ENCODE assay signal across 7 mouse cellular contexts in genomic region chr7:25219756-25220456, GRCm38 (mm10). TPM values are rescaled to one million over a fixed set of nuclear protein-coding genes. Genes with fewer than 3 reads are reported as not detected.
A peak's percentile ranks its signal among the peaks of the same experiment; 100 is the strongest.
DNase-seq lines count a peak whose midpoint lies in the region; ATAC-seq lines count a peak whose summit lies in the region.

No protein-coding gene starts in this region.

- ATAC-seq in embryonic facial prominence, embryonic 11.5 days (replicated peaks; ENCODE audit: insufficient number of reproducible peaks, low FRiP score, low TSS enrichment, low read depth): peak; percentile 54
- peak; percentile 63 for ATAC-seq in limb, embryonic 11.5 days (ENCODE audit: insufficient number of reproducible peaks, low FRiP score, low TSS enrichment, low read depth)
- ATAC-seq in midbrain, embryonic 14.5 days (ENCODE audit: low FRiP score, low TSS enrichment): peak; percentile 77

- 0 out of 2 replicates have a peak overlapping the region, but pooled peaks have one; percentile 20 for H3K27ac ChIP-seq in embryonic facial prominence, embryonic 11.5 days (replicated peaks; ENCODE audit: low read depth, low read length)
- peak overlapping the region; percentile 21; the same call in 1 of the 2 replicates for H3K27ac ChIP-seq in limb, embryonic 11.5 days (replicated peaks; ENCODE audit: low read depth, low read length)
- peak overlapping the region; percentile 56 for H3K27ac ChIP-seq in midbrain, embryonic 14.5 days (replicated peaks; ENCODE audit: low read depth, low read length)

- peaks cover 9% of the 10 kb centered on the region for H3K4me1 ChIP-seq in embryonic facial prominence, embryonic 11.5 days (ENCODE audit: control insufficient read depth, insufficient read depth, low read length)
- H3K4me1 ChIP-seq in limb, embryonic 11.5 days (ENCODE audit: control insufficient read depth, insufficient read depth, low read length): peaks cover 21% of the 10 kb centered on the region
- peaks cover 26% of the 10 kb centered on the region for H3K4me1 ChIP-seq in midbrain, embryonic 14.5 days (ENCODE audit: control insufficient read depth, insufficient read depth, low read length)

- H3K4me2 ChIP-seq in embryonic facial prominence, embryonic 11.5 days (ENCODE audit: low read depth, low read length): peak overlapping the region; percentile 85
- peak overlapping the region; percentile 89 for H3K4me2 ChIP-seq in limb, embryonic 11.5 days (ENCODE audit: low read depth, severe bottlenecking)
- H3K4me2 ChIP-seq in midbrain, embryonic 14.5 days (ENCODE audit: low read length): peak overlapping the region; percentile 89

- DNase-seq in adrenal gland, postnatal 14 days: peak; percentile 97
- peak; percentile 97 for DNase-seq in embryonic facial prominence, embryonic 11.5 days (ENCODE audit: low spot score)
- DNase-seq in heart, adult 11 months: peak; percentile 100
- peak; percentile 96 for DNase-seq in kidney, adult 18-20 months
- peak; percentile 95 for DNase-seq in limb, embryonic 11.5 days (ENCODE audit: low spot score)
- peak; percentile 97 for DNase-seq in midbrain, embryonic 14.5 days
- peak; percentile 93 to 97 for DNase-seq in spleen, adult 18-20 months

- 3% methylated on average over 31 of the region's 31 CpGs for WGBS in embryonic facial prominence, embryonic 11.5 days
- 4% methylated on average over 31 of the region's 31 CpGs for WGBS in limb, embryonic 11.5 days
- 2% methylated on average over 31 of the region's 31 CpGs for WGBS in midbrain, embryonic 14.5 days

- no peaks in the 10 kb centered on the region; the same call in 1 of the 2 replicates for H3K36me3 ChIP-seq in embryonic facial prominence, embryonic 11.5 days (replicated peaks; ENCODE audit: control insufficient read depth, insufficient read depth, low read depth, low read length)
- peaks cover 7% of the 10 kb centered on the region; the same call in 1 of the 2 replicates for H3K36me3 ChIP-seq in limb, embryonic 11.5 days (ENCODE audit: control insufficient read depth, insufficient read depth, low read length)
- peaks cover 28% of the 10 kb centered on the region for H3K36me3 ChIP-seq in midbrain, embryonic 14.5 days (ENCODE audit: control insufficient read depth, insufficient read depth, low read length)

- H3K27me3 ChIP-seq in embryonic facial prominence, embryonic 11.5 days (ENCODE audit: control insufficient read depth, insufficient read depth, low read length): no peaks in the 10 kb centered on the region
- no peaks in the 10 kb centered on the region for H3K27me3 ChIP-seq in limb, embryonic 11.5 days (ENCODE audit: control insufficient read depth, insufficient read depth, low read length)
- no peaks in the 10 kb centered on the region for H3K27me3 ChIP-seq in midbrain, embryonic 14.5 days (ENCODE audit: control insufficient read depth, insufficient read depth, low read length)

- H3K9me3 ChIP-seq in embryonic facial prominence, embryonic 11.5 days (replicated peaks; ENCODE audit: control insufficient read depth, low read length): no peaks in the 10 kb centered on the region
- H3K9me3 ChIP-seq in limb, embryonic 11.5 days (ENCODE audit: control insufficient read depth, low read length): no peaks in the 10 kb centered on the region
- H3K9me3 ChIP-seq in midbrain, embryonic 14.5 days (ENCODE audit: control insufficient read depth, low read length): no peaks in the 10 kb centered on the region

- H3K9ac ChIP-seq in embryonic facial prominence, embryonic 11.5 days (replicated peaks; ENCODE audit: low read length): peak overlapping the region; percentile 81
- H3K9ac ChIP-seq in limb, embryonic 11.5 days (ENCODE audit: low read length): peak overlapping the region; percentile 27
- peak overlapping the region; percentile 73 for H3K9ac ChIP-seq in midbrain, embryonic 14.5 days (replicated peaks; ENCODE audit: low read length)

- peak overlapping the region; percentile 70 for H3K4me3 ChIP-seq in embryonic facial prominence, embryonic 11.5 days (ENCODE audit: low read depth, low read length)
- peak overlapping the region; percentile 72 for H3K4me3 ChIP-seq in limb, embryonic 11.5 days (ENCODE audit: low read depth, low read length)
- H3K4me3 ChIP-seq in midbrain, embryonic 14.5 days (replicated peaks; ENCODE audit: low read depth, low read length): peak overlapping the region; percentile 71

RNA-seq across cellular contexts. Expression of gene Dedd2, which starts 0.5 kb away (rescaled TPM):
- 17.4 and 17.9 TPM in 2 replicates for total RNA-seq in adrenal gland, postnatal 14 days (2021)
- 7.7 and 7.9 TPM in 2 replicates for polyA plus RNA-seq in embryonic facial prominence, embryonic 11.5 days (2014; fragmentation: Nextera tagmentation; extraction: Ambion mirVana)
- 9.9 and 11.0 TPM in 2 replicates for polyA plus RNA-seq in limb, embryonic 11.5 days (2014; fragmentation: Nextera tagmentation; extraction: Ambion mirVana)
- 15.7 and 15.9 TPM in 2 replicates for polyA plus RNA-seq in midbrain, embryonic 14.5 days (2014; fragmentation: Nextera tagmentation; extraction: Ambion mirVana)

RNA-seq across cellular contexts. Expression of gene Zfp526, which starts 1.3 kb away (rescaled TPM):
- total RNA-seq in adrenal gland, postnatal 14 days (2021): 9.0 and 11.6 TPM in 2 replicates
- 2.5 and 3.5 TPM in 2 replicates for polyA plus RNA-seq in embryonic facial prominence, embryonic 11.5 days (2014; fragmentation: Nextera tagmentation; extraction: Ambion mirVana)
- 3.2 and 3.4 TPM in 2 replicates for polyA plus RNA-seq in limb, embryonic 11.5 days (2014; fragmentation: Nextera tagmentation; extraction: Ambion mirVana)
- polyA plus RNA-seq in midbrain, embryonic 14.5 days (2014; fragmentation: Nextera tagmentation; extraction: Ambion mirVana): 2.5 TPM in 2 replicates

RNA-seq across cellular contexts. Expression of gene Gsk3a, which starts 17.7 kb away (rescaled TPM):
- 96.8 and 104 TPM in 2 replicates for total RNA-seq in adrenal gland, postnatal 14 days (2021)
- polyA plus RNA-seq in embryonic facial prominence, embryonic 11.5 days (2014; fragmentation: Nextera tagmentation; extraction: Ambion mirVana): 12.6 and 15.7 TPM in 2 replicates
- 15.8 and 17.3 TPM in 2 replicates for polyA plus RNA-seq in limb, embryonic 11.5 days (2014; fragmentation: Nextera tagmentation; extraction: Ambion mirVana)
- polyA plus RNA-seq in midbrain, embryonic 14.5 days (2014; fragmentation: Nextera tagmentation; extraction: Ambion mirVana): 20.7 and 26.0 TPM in 2 replicates

RNA-seq across cellular contexts. Expression of gene Erf, which starts 30.7 kb away (rescaled TPM):
- total RNA-seq in adrenal gland, postnatal 14 days (2021): 29.7 and 34.4 TPM in 2 replicates
- 19.4 and 22.6 TPM in 2 replicates for polyA plus RNA-seq in embryonic facial prominence, embryonic 11.5 days (2014; fragmentation: Nextera tagmentation; extraction: Ambion mirVana)
- 25.6 and 28.6 TPM in 2 replicates for polyA plus RNA-seq in limb, embryonic 11.5 days (2014; fragmentation: Nextera tagmentation; extraction: Ambion mirVana)
- 2.2 and 4.8 TPM in 2 replicates for polyA plus RNA-seq in midbrain, embryonic 14.5 days (2014; fragmentation: Nextera tagmentation; extraction: Ambion mirVana)

RNA-seq across cellular contexts. Expression of gene Pou2f2, which starts 40.4 kb away (rescaled TPM):
- 0.96 and 5.1 TPM in 2 replicates for total RNA-seq in adrenal gland, postnatal 14 days (2021)
- polyA plus RNA-seq in embryonic facial prominence, embryonic 11.5 days (2014; fragmentation: Nextera tagmentation; extraction: Ambion mirVana): 4.2 and 9.8 TPM in 2 replicates
- polyA plus RNA-seq in limb, embryonic 11.5 days (2014; fragmentation: Nextera tagmentation; extraction: Ambion mirVana): 3.9 and 6.2 TPM in 2 replicates
- polyA plus RNA-seq in midbrain, embryonic 14.5 days (2014; fragmentation: Nextera tagmentation; extraction: Ambion mirVana): 40.6 and 46.7 TPM in 2 replicates

Comparison
In these comparisons a context has a peak if more than half of its experiments do, and no peak if none do; other contexts are left out.
1. Peak in every context shown above with its lines: DNase-seq, ATAC-seq, H3K4me3 ChIP-seq and H3K27ac ChIP-seq.
2. H3K9ac ChIP-seq: peak in every context shown above with its lines; median percentile 81 in embryonic facial prominence, embryonic 11.5 days; 73 in midbrain, embryonic 14.5 days; 27 in limb, embryonic 11.5 days.